Mouse (Mus musculus): ENCODE results near the gene Mrps10.
"Not testable (repeated sequence)": the region's sequence is repeated elsewhere in the genome, so short reads cannot be mapped to it uniquely, and the experiment has no call there.

- not testable (repeated sequence) for TF ChIP-seq POLR2A (IDR thresholded peaks at IDR 0.05; ENCODE audit: insufficient read length, low read depth); CEBPB (IDR thresholded peaks at IDR 0.05; ENCODE audit: insufficient read depth, poor library complexity, severe bottlenecking); TCF12 (IDR thresholded peaks at IDR 0.05; ENCODE audit: insufficient read depth, poor library complexity, severe bottlenecking)
Observed at GRCm38 (mm10) chr17:47332664-47333063, 36.0 kb upstream of the Mrps10 start.
